Mouse (Mus musculus) heart, embryonic 14.5 days (tissue): ENCODE results near the gene Sdc3. TPM values are rescaled to one million over a fixed set of nuclear protein-coding genes. Genes with fewer than 3 reads are reported as not detected.

Experiments
- ATAC-seq: fragments of 200-750 bp; cut with Nextera tagmentation; 2 replicates; pipeline ENCODE4 v1.8.0; 2017; ENCODE audit warnings: low read depth, moderate TSS enrichment; ENCODE audit not compliant: insufficient number of reproducible peaks, insufficient read depth, low FRiP score
- H3K27ac ChIP-seq, 2 experiments: fragments of 200-500 bp in 1 of 2; fragments of 300-500 bp in 1 of 2; sonication (generic) in 1 of 2; replicated peaks in 1 of 2; 2 replicates each; pipeline ENCODE4 v1.5.1; 2012 to 2014; ENCODE audit warnings: low read depth in 2 of 2, low read length in 2 of 2, control low read depth in 1 of 2, mild to moderate bottlenecking in 1 of 2, mixed read lengths in 1 of 2; ENCODE audit not compliant: control insufficient read depth in 1 of 2, insufficient read depth in 1 of 2
- H3K27me3 ChIP-seq: fragments of 300-500 bp; sonication (generic); 2 replicates; pipeline ENCODE4 v1.6.1; 2014; ENCODE audit warnings: mild to moderate bottlenecking, low read length, control low read depth; ENCODE audit not compliant: control insufficient read depth, insufficient read depth
- H3K36me3 ChIP-seq: fragments of 300-500 bp; sonication (generic); 2 replicates; pipeline ENCODE4 v1.6.1; 2014; ENCODE audit warnings: mild to moderate bottlenecking, control low read depth, low read length, mixed read lengths; ENCODE audit not compliant: control insufficient read depth, insufficient read depth
- H3K4me1 ChIP-seq, 2 experiments: fragments of 200-500 bp in 1 of 2; fragments of 300-500 bp in 1 of 2; sonication (generic) in 1 of 2; 2 replicates each; pipeline ENCODE4 v1.6.1; 2012 to 2014; ENCODE audit warnings: low read length in 2 of 2, control low read depth in 1 of 2, mixed read lengths in 1 of 2; ENCODE audit not compliant: control insufficient read depth in 2 of 2, insufficient read depth in 2 of 2
- H3K4me2 ChIP-seq: fragments of 300-500 bp; sonication (generic); 2 replicates; pipeline ENCODE4 v1.6.1; 2014; ENCODE audit warnings: mild to moderate bottlenecking, low read length
- H3K4me3 ChIP-seq, 2 experiments: fragments of 200-500 bp in 1 of 2; fragments of 300-500 bp in 1 of 2; sonication (generic) in 1 of 2; 2 replicates each; pipeline ENCODE4 v1.5.1; 2012 to 2014; ENCODE audit warnings: low read length in 2 of 2, mild to moderate bottlenecking in 2 of 2, control low read depth in 1 of 2, low read depth in 1 of 2, moderate library complexity in 1 of 2; ENCODE audit not compliant: control insufficient read depth in 1 of 2, insufficient read depth in 1 of 2
- H3K9ac ChIP-seq: fragments of 300-500 bp; sonication (generic); 2 replicates; pipeline ENCODE4 v1.6.1; 2014; ENCODE audit warnings: mild to moderate bottlenecking, low read length
- H3K9me3 ChIP-seq: fragments of 300-500 bp; sonication (generic); 2 replicates; pipeline ENCODE4 v1.6.1; 2016; ENCODE audit warnings: low read length, control low read depth; ENCODE audit not compliant: control insufficient read depth
- WGBS: fragments of 180-500 bp; shearing (Covaris S2); extraction: QIAGEN DNeasy Blood & Tissue Kit; methylation state at CpG from one replicate; pipeline ENCODE4 v1.1.7; 2014; 5-methylcytosine and 5-hydroxymethylcytosine counted together
- polyA plus RNA-seq: library from polyadenylated mRNA; unstranded; fragments of >200 nt; fragmentation: Nextera tagmentation; extraction: Ambion mirVana; gene quantifications from 2 replicates; pipeline ENCODE4 v1.2.1, GENCODE M21; 2014

The Sdc3 gene
- polyA plus RNA-seq, 1 experiment from 2014 or later: 16.8 TPM

- H3K27me3 ChIP-seq: no peaks in the 10 kb centered on the region
- ATAC-seq: no peak
- 77% methylated on average over 3 of the region's 3 CpGs for WGBS
- H3K27ac ChIP-seq: no peak overlapping the region
- H3K9me3 ChIP-seq: no peaks in the 10 kb centered on the region
- H3K9ac ChIP-seq: no peak overlapping the region
- peaks cover 5 to 11% of the 10 kb centered on the region in 2 experiments; a peak in 3 of 4 replicates for H3K4me1 ChIP-seq
- peaks cover 42% of the 10 kb centered on the region for H3K36me3 ChIP-seq
- H3K4me2 ChIP-seq: no peak overlapping the region
- H3K4me3 ChIP-seq: no peak overlapping the region
Measured at GRCm38 (mm10) chr4:130819806-130820205, 27.5 kb downstream of the Sdc3 start.

GRCm38 (mm10) chr4:130820594-130821255, 28.4 kb downstream of the Sdc3 start:
- ATAC-seq: no peak
- 67% methylated on average over 7 of the region's 7 CpGs for WGBS
- peaks cover 5% of the 10 kb centered on the region in 2 experiments; a peak in 2 of 4 replicates for H3K4me1 ChIP-seq
- H3K9ac ChIP-seq: no peak overlapping the region
- peaks cover 42% of the 10 kb centered on the region for H3K36me3 ChIP-seq
- peak overlapping the region; percentile 41 to 55; a peak in 3 of 4 replicates for H3K27ac ChIP-seq
- no peaks in the 10 kb centered on the region for H3K9me3 ChIP-seq
- no peak overlapping the region for H3K4me3 ChIP-seq
- no peaks in the 10 kb centered on the region for H3K27me3 ChIP-seq
- no peak overlapping the region for H3K4me2 ChIP-seq

GRCm38 (mm10) chr4:130828851-130829673, 36.7 kb downstream of the Sdc3 start:
- no peaks in the 10 kb centered on the region for H3K9me3 ChIP-seq
- H3K4me1 ChIP-seq: peaks cover 8% of the 10 kb centered on the region in 2 experiments
- H3K27me3 ChIP-seq: no peaks in the 10 kb centered on the region
- 19% methylated on average over 18 of the region's 18 CpGs for WGBS
- peak overlapping the region; percentile 19; the same call in 1 of the 2 replicates for H3K4me2 ChIP-seq
- H3K36me3 ChIP-seq: peaks cover 2% of the 10 kb centered on the region
- H3K27ac ChIP-seq: peak overlapping the region in 1 of 2 experiments; percentile 19; a peak in 1 of 4 replicates
- peak; percentile 35; the same call in 1 of the 2 replicates for ATAC-seq
- H3K4me3 ChIP-seq: no peak overlapping the region
- no peak overlapping the region; the same call in 1 of the 2 replicates for H3K9ac ChIP-seq

- no peaks in the 10 kb centered on the region for H3K36me3 ChIP-seq
- no peak overlapping the region for H3K4me3 ChIP-seq
- H3K4me2 ChIP-seq: no peak overlapping the region
- no peaks in the 10 kb centered on the region for H3K27me3 ChIP-seq
- H3K4me1 ChIP-seq: peaks cover 12 to 14% of the 10 kb centered on the region in 2 experiments
- no peaks in the 10 kb centered on the region for H3K9me3 ChIP-seq
- ATAC-seq: no peak
- H3K27ac ChIP-seq: no peak overlapping the region
- H3K9ac ChIP-seq: no peak overlapping the region
- WGBS: 10% methylated on average over 1 of the region's 1 CpGs
Measured at GRCm38 (mm10) chr4:130834122-130834521, 41.8 kb downstream of the Sdc3 start.

- no peak overlapping the region for H3K4me2 ChIP-seq
- H3K27me3 ChIP-seq: no peaks in the 10 kb centered on the region
- H3K4me1 ChIP-seq: peaks cover 9 to 12% of the 10 kb centered on the region in 2 experiments
- no peak overlapping the region for H3K27ac ChIP-seq
- H3K9ac ChIP-seq: no peak overlapping the region
- H3K36me3 ChIP-seq: no peaks in the 10 kb centered on the region
- no peak overlapping the region for H3K4me3 ChIP-seq
- no peak for ATAC-seq
- WGBS: 90% methylated on average over 4 of the region's 4 CpGs
- H3K9me3 ChIP-seq: no peaks in the 10 kb centered on the region
Measured at GRCm38 (mm10) chr4:130835550-130835949, 43.2 kb downstream of the Sdc3 start.

- no peak overlapping the region for H3K9ac ChIP-seq
- no peak for ATAC-seq
- H3K4me3 ChIP-seq: no peak overlapping the region
- no peak overlapping the region for H3K27ac ChIP-seq
- no peak overlapping the region for H3K4me2 ChIP-seq
- H3K9me3 ChIP-seq: no peaks in the 10 kb centered on the region
- no peaks in the 10 kb centered on the region for H3K27me3 ChIP-seq
- WGBS: 16% methylated on average over 20 of the region's 20 CpGs
- peaks cover 16 to 21% of the 10 kb centered on the region in 2 experiments for H3K4me1 ChIP-seq
- H3K36me3 ChIP-seq: no peaks in the 10 kb centered on the region
Measured at GRCm38 (mm10) chr4:130836281-130837061, 44.1 kb downstream of the Sdc3 start.

GRCm38 (mm10) chr4:130838585-130838984, 46.2 kb downstream of the Sdc3 start:
- Histone ChIP-seq H3K4me2 (no peak overlapping the region), H3K27ac (no peak overlapping the region), H3K4me3 (no peak overlapping the region), H3K9me3 (no peaks in the 10 kb centered on the region), H3K9ac (no peak overlapping the region), H3K27me3 (no peaks in the 10 kb centered on the region), H3K36me3 (no peaks in the 10 kb centered on the region), H3K4me1 (peaks cover 18 to 23% of the 10 kb centered on the region in 2 experiments)
- no peak for ATAC-seq
- 35% methylated on average over 11 of the region's 11 CpGs for WGBS
